21 mouse cellular contexts compared by ENCODE assay signal in the genomic region with DNA sequence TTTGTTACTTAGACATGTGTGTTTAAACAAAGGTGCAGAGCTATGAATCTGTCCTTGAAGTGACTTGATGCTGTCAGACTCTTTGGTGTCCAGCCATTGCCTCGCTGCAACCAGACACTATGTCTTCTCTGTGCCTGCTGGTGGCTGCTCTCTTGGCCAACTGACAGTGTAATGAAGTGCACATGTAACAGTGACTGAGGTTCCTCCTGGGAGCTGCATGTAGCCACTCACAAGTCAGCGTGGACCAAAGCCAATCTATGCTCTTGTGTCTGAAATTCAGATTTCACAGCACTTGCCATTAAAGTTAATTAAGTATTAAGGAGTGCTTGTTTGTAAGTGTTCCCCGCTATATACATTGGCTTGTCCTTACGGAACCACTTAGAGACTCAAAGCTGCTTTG.
DNase-seq lines count a peak whose midpoint lies in the region; ATAC-seq and TF ChIP-seq lines count a peak whose summit lies in the region.
"Had no signal": no experiment of that assay in that cellular context is flagged by ENCODE, and none has a peak within 500 bp of the region (broad histone marks: within the 10 kb centered on the region; RNA-seq: fewer than 3 reads in every experiment).

No protein-coding gene starts in this region.

- WGBS in lung, embryonic 15.5 days: 51% methylated on average over 4 of the region's 4 CpGs
- 49% methylated on average over 4 of the region's 4 CpGs for WGBS in limb, embryonic 12.5 days

- H3K36me3 ChIP-seq in lung, embryonic 15.5 days: no peaks in the 10 kb centered on the region
- H3K36me3 ChIP-seq in limb, embryonic 12.5 days: no peaks in the 10 kb centered on the region
- H3K36me3 ChIP-seq: embryonic facial prominence, embryonic 13.5 days; midbrain, embryonic 13.5 days; neural tube, embryonic 12.5 days had no signal

- peak; percentile 87; the same call in 1 of the 2 replicates for ATAC-seq in lung, embryonic 15.5 days (ENCODE audit: borderline replicate concordance, extremely low read depth, low FRiP score, low TSS enrichment)
- ATAC-seq in limb, embryonic 12.5 days (ENCODE audit: insufficient number of reproducible peaks, insufficient read depth, low FRiP score, low TSS enrichment, low read depth): peak; percentile 33; the same call in 1 of the 2 replicates
- no peak for ATAC-seq in erythroid progenitor cell, adult 5-6 weeks (replicated peaks; ENCODE audit: low FRiP score, poor library complexity, severe bottlenecking)
- ATAC-seq: forebrain, embryonic 14.5 days; hindbrain, embryonic 16.5 days; intestine, embryonic 16.5 days; midbrain, embryonic 13.5 days had no signal

- peaks cover 37% of the 10 kb centered on the region for H3K4me1 ChIP-seq in lung, embryonic 15.5 days
- peaks cover 9% of the 10 kb centered on the region for H3K4me1 ChIP-seq in limb, embryonic 12.5 days (replicated peaks)
- H3K4me1 ChIP-seq: megakaryocyte, embryonic 14.5 days had no signal

- no peak for TF ChIP-seq POLR2A in brain, embryonic 14.5 days (IDR thresholded peaks at IDR 0.05; ENCODE audit: borderline replicate concordance, extremely low read depth, insufficient read depth, insufficient read length, poor library complexity, severe bottlenecking)

- no peaks in the 10 kb centered on the region for H3K9me3 ChIP-seq in lung, embryonic 15.5 days
- no peaks in the 10 kb centered on the region for H3K9me3 ChIP-seq in limb, embryonic 12.5 days
- H3K9me3 ChIP-seq: embryonic facial prominence, embryonic 13.5 days; megakaryocyte, embryonic 14.5 days; midbrain, embryonic 13.5 days; neural tube, embryonic 12.5 days had no signal

- DNase-seq in cerebellum, postnatal 25 days: peak; percentile 28 to 44
- no peak for DNase-seq in cerebellum, adult 11 months
- no peak for DNase-seq in lung, postnatal 14 days
- DNase-seq in brain, embryonic 14.5 days (ENCODE audit: low read depth): peak; percentile 48
- DNase-seq: cerebellum, adult 8-10 months; kidney, adult 9 months; kidney, postnatal 25 days; layer of hippocampus, postnatal 36 days; thymus, postnatal 25 days had no signal

- no peak overlapping the region for H3K9ac ChIP-seq in lung, embryonic 15.5 days
- no peak overlapping the region for H3K9ac ChIP-seq in limb, embryonic 12.5 days (replicated peaks)
- H3K9ac ChIP-seq: embryonic facial prominence, embryonic 13.5 days; midbrain, embryonic 13.5 days; neural tube, embryonic 12.5 days had no signal

- peak overlapping the region; percentile 3; the same call in 1 of the 2 replicates for H3K27ac ChIP-seq in lung, embryonic 15.5 days
- H3K27ac ChIP-seq in limb, embryonic 12.5 days: no peak overlapping the region
- H3K27ac ChIP-seq: embryonic facial prominence, embryonic 13.5 days; layer of hippocampus, adult 2 months; neural tube, embryonic 12.5 days had no signal

- H3K4me2 ChIP-seq in lung, embryonic 15.5 days: no peak overlapping the region
- no peak overlapping the region for H3K4me2 ChIP-seq in limb, embryonic 12.5 days
- H3K4me2 ChIP-seq: embryonic facial prominence, embryonic 13.5 days; heart, embryonic 11.5 days; midbrain, embryonic 13.5 days; neural tube, embryonic 12.5 days had no signal

- no peaks in the 10 kb centered on the region for H3K27me3 ChIP-seq in lung, embryonic 15.5 days
- no peaks in the 10 kb centered on the region for H3K27me3 ChIP-seq in limb, embryonic 12.5 days
- H3K27me3 ChIP-seq: embryonic facial prominence, embryonic 13.5 days; megakaryocyte, embryonic 14.5 days; midbrain, embryonic 13.5 days; neural tube, embryonic 12.5 days had no signal

- H3K4me3 ChIP-seq in lung, embryonic 15.5 days: no peak overlapping the region
- no peak overlapping the region for H3K4me3 ChIP-seq in limb, embryonic 12.5 days (replicated peaks)
- H3K4me3 ChIP-seq: embryonic facial prominence, embryonic 13.5 days; layer of hippocampus, adult 2 months; megakaryocyte, embryonic 14.5 days; midbrain, embryonic 13.5 days; neural tube, embryonic 12.5 days had no signal

- no peak for TF ChIP-seq CTCF in brain, embryonic 14.5 days (IDR thresholded peaks at IDR 0.05; ENCODE audit: borderline replicate concordance, extremely low read depth, insufficient read depth, insufficient read length)

Comparison
In these comparisons a context has a peak if more than half of its experiments do, and no peak if none do; other contexts are left out.
1. DNase-seq: peak in cerebellum, postnatal 25 days (2 of 2) and brain, embryonic 14.5 days (single experiment); none in cerebellum, adult 11 months (single experiment) and lung, postnatal 14 days (single experiment).